Mouse (Mus musculus) WW6 (cell line): Measurements from ENCODE around the gene Srbd1.

Source experiments
- DNase-seq: peaks from one replicate; pipeline ENCODE4 v3.0.0-alpha.2; 2013; ENCODE audit warnings: low read depth, low spot score

The Srbd1 gene

GRCm38 (mm10) chr17:86144537-86145078, 367 bp downstream of the Srbd1 start:
- DNase-seq = no peak

- no peak for DNase-seq
Observed at GRCm38 (mm10) chr17:86135835-86136234, 9.1 kb downstream of the Srbd1 start.

- DNase-seq = no peak
Observed at GRCm38 (mm10) chr17:86134461-86134860, 10.5 kb downstream of the Srbd1 start.

- no peak for DNase-seq
Observed at GRCm38 (mm10) chr17:86132534-86132933, 12.4 kb downstream of the Srbd1 start.

- DNase-seq = no peak
Observed at GRCm38 (mm10) chr17:86128198-86128597, 16.8 kb downstream of the Srbd1 start.

GRCm38 (mm10) chr17:86125908-86126307, 19.1 kb downstream of the Srbd1 start:
- no peak for DNase-seq

GRCm38 (mm10) chr17:86123146-86123545, 21.8 kb downstream of the Srbd1 start:
- DNase-seq = no peak

- DNase-seq = no peak
Observed at GRCm38 (mm10) chr17:86096875-86097274, 48.1 kb downstream of the Srbd1 start.

GRCm38 (mm10) chr17:86093124-86093523, 51.9 kb downstream of the Srbd1 start:
- no peak for DNase-seq

GRCm38 (mm10) chr17:86091631-86092030, 53.3 kb downstream of the Srbd1 start:
- DNase-seq = no peak

GRCm38 (mm10) chr17:86089893-86090588, 54.9 kb downstream of the Srbd1 start:
- no peak for DNase-seq

GRCm38 (mm10) chr17:86087922-86088321, 57.1 kb downstream of the Srbd1 start:
- DNase-seq = no peak

- no peak for DNase-seq
Observed at GRCm38 (mm10) chr17:86086191-86086590, 58.8 kb downstream of the Srbd1 start.

- DNase-seq = no peak
Observed at GRCm38 (mm10) chr17:86083207-86083606, 61.8 kb downstream of the Srbd1 start.

- no peak for DNase-seq
Observed at GRCm38 (mm10) chr17:86078060-86078459, 66.9 kb downstream of the Srbd1 start.

- no peak for DNase-seq
Observed at GRCm38 (mm10) chr17:86067444-86067843, 77.5 kb downstream of the Srbd1 start.

GRCm38 (mm10) chr17:86065833-86066232, 79.1 kb downstream of the Srbd1 start:
- no peak for DNase-seq

- peak; percentile 24 for DNase-seq
Observed at GRCm38 (mm10) chr17:86063461-86063860, 81.5 kb downstream of the Srbd1 start.

- no peak for DNase-seq
Observed at GRCm38 (mm10) chr17:86060911-86061310, 84.1 kb downstream of the Srbd1 start.

- DNase-seq = no peak
Observed at GRCm38 (mm10) chr17:86040221-86040984, 104.6 kb downstream of the Srbd1 start.

GRCm38 (mm10) chr17:86039741-86040140, 105.2 kb downstream of the Srbd1 start:
- DNase-seq = no peak

- DNase-seq = no peak
Observed at GRCm38 (mm10) chr17:86038211-86038648, 106.7 kb downstream of the Srbd1 start.

- DNase-seq = no peak
Observed at GRCm38 (mm10) chr17:86035576-86035975, 109.4 kb downstream of the Srbd1 start.
